Mouse (Mus musculus) large intestine, adult 2 months (tissue): ENCODE results near the gene Akap3. TPM values are rescaled to one million over a fixed set of nuclear protein-coding genes. Genes with fewer than 3 reads are reported as not detected.
A peak's percentile ranks its signal among the peaks of the same experiment; 100 is the strongest.

ENCODE experiments used
- DNase-seq: peaks from one replicate; pipeline ENCODE4 v3.0.0-alpha.2; 2012; ENCODE audit warnings: low read depth, low spot score
- WGBS: fragments of 180-500 bp; shearing (Covaris S2); methylation state at CpG from one replicate; pipeline ENCODE4 v1.1.7; 2018; 5-methylcytosine and 5-hydroxymethylcytosine counted together
- polyA plus RNA-seq: library from polyadenylated mRNA; depleted of rRNA; stranded (reverse); fragments of >200 nt; gene quantifications from 2 replicates; pipeline ENCODE4 v1.2.3, GENCODE M21; 2012; rRNA removed

Gene Akap3
- 0.07 TPM in 1 of 2 replicates, not detected in the other for polyA plus RNA-seq

DNA sequence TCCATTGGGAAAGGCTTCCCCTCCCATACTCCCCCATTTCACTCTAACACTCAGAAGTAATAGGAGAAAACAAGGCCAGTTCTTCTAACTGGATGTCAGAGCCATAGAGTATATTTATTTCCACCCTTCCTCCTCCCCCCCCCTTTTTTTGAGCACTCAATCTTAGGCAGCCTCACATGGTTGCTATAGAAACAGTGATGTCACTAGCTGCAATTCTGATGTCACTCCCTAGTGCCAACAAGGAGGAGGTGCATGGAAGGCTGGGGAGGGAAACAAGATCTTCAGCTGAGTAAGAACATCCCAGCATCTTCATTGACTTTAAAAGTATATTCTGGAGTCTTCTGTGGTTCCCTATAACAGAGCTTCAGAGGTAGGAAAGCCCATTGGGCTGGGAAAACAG is at the start of gene Akap3:
TSS of gene Akap3 (plus strand) at position 218 of the 400 bp plus-strand sequence.
- DNase-seq: no peak

DNA sequence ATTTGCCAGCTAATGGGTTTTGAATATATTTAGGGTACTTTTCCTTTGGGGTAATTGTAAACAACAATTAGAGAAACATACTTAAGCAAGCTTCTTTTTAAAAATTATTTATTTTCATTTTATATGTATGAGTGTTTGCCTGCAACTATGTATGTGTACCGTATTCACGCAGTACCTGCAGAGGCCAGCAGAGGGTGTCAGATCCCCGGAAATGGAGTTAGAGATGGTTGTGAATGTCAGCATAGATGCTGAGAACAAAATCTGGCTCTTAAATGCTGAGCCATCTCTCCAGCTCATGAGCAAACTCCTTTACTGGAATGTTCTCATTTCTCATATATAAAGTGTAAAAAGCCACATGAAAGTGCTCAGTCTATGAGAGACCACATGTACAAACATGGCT is 46.1 kb upstream of the Akap3 start:
- 84% methylated on average over 3 of the region's 3 CpGs for WGBS
- DNase-seq: no peak

DNA sequence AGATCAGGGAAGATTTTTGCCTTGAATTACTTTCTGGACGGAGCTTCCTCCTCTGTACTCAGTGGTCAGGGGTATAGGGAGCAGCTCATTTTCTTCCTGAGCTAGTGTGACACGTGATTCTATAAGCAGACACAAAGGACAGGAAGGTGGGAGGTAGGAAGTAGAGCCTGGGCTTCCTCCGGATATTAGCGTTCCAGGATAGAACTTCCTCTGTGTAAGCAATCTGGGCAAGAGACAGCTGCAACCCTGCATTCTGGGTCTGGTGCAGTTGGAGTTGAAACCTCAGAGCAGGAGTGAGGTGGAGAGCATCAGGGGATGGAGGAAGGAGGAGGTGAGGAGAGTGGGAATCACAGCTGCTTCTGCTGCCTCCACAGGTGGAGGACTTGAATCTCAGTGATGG is 44.8 kb upstream of the Akap3 start:
- no peak for DNase-seq
- 49% methylated on average over 4 of the region's 4 CpGs for WGBS

GRCm38 (mm10) chr6:126808561-126808960 is 44.3 kb upstream of the Akap3 start:
- 86% methylated on average over 8 of the region's 8 CpGs for WGBS
- DNase-seq: no peak

DNA sequence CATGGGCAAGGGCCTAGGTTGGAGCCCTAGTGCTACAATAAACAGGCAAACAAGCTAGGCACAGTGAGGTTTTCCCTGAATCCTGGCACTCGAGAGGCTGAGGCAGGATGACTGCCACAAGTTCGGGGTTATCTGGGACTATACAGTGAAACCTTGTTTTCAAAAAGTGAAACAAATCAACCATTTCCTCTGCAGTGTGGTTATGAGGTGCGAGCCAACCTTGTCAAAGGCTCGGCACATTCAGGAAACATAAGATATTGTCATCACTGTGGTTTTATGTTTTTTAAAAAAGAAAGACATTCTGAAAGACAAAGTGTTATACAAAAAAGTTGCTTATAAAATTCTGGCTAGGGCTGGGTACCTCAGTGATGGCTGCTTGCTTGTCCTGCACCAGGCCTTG is 41.4 kb upstream of the Akap3 start:
- WGBS: 76% methylated on average over 4 of the region's 4 CpGs
- no peak for DNase-seq

- 72% methylated on average over 6 of the region's 6 CpGs for WGBS
- no peak for DNase-seq
These were observed 37.6 kb upstream of the Akap3 start for GRCm38 (mm10) chr6:126815206-126815750.

DNA sequence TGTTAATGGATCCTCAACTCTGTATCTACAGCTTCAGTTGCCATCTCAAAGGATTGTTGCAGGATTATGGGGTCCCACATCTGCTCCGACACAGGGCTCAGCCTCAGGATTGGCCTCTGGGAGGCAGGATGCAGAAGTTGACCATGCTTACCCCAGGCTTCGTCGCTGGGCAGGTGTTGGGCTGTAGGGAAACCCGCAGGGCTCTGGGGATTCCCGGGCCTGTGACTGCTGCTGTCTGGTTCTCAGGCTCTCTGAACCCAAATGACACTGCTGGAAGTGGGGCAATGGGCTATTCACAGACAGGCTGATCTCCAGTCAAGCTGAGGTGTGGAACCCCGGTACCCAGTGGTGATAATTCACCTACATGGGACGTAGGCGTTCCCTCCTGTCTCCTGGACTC is 36.6 kb upstream of the Akap3 start:
- no peak for DNase-seq
- 89% methylated on average over 8 of the region's 8 CpGs for WGBS

DNA sequence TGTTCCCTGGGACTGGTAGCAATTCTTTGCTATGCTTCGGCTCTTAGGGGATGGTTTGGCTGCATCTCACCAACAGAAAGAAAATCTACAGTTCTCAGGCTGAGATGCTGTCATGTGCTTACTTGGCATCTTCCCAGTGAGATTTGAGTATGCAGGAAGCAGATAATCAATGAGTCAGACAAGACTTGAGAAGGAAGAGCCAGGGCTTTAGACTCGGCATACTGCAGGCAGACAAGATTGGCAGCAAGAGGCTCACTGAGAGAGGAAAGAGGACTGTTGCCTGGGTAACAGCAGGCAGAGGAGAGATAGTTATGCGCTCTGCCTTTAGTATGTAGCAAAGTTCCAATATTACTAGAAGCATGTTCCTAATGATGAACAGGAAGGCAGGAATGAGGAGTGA is 29.8 kb upstream of the Akap3 start:
- no peak for DNase-seq
- 82% methylated on average over 3 of the region's 3 CpGs for WGBS

GRCm38 (mm10) chr6:126836628-126837027 is 16.3 kb upstream of the Akap3 start:
- DNase-seq: no peak
- 78% methylated on average over 8 of the region's 8 CpGs for WGBS

DNA sequence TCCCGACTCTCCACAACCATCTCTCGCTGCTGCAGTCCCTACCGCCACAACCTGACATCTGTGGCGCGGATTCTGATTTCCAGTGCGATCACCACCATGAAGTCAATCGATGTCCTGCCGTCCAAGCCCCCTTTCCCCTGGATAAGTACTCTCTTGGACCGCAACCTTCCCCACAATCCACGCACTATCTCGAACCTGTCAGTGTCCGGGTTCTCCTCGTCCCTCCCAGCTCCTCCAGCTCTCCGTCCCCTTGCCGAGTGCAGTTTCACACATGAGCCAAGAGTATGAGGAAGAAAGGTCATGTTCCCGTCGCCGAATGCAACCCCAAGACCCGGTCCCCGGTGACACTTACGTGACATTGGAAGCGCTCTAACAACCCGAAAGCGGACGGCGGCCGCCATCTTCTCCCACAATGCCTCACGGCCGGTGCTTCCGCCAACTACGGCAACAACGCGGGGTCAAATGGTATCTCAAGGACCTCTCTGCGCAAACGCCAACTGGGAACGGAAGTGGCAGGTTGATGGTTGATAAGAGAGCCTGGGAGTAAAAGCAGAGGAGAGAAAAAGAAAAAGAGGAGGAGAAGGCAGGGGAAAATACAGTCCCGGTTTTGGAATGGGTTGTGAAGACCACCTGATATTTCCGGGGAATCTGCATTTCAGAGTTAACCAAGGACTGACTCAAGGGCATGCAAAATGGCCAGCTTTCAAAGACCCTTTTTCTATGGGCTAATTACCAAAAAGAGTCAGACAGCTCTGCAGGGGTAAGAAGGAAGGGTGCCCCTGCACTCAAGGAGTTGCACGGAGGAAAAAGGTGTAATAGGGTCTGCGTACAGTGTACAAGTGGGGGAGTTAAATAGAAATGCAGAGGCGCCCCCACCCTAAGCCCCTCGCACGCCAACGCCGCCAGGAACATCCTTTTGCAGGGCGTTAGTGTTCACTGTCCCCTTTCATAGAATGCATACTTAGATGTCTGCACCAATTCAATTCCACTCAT is 3.9 kb upstream of the Akap3 start, which contains the start of gene Ndufa9:
TSS of gene Ndufa9 (minus strand) at position 425 of the 993 bp plus-strand sequence.
- 5% methylated on average over 46 of the region's 46 CpGs for WGBS
- peak; percentile 70 for DNase-seq

GRCm38 (mm10) chr6:126877118-126877517 is 24.2 kb downstream of the Akap3 start:
- WGBS: 78% methylated on average over 8 of the region's 8 CpGs
- DNase-seq: no peak

DNA sequence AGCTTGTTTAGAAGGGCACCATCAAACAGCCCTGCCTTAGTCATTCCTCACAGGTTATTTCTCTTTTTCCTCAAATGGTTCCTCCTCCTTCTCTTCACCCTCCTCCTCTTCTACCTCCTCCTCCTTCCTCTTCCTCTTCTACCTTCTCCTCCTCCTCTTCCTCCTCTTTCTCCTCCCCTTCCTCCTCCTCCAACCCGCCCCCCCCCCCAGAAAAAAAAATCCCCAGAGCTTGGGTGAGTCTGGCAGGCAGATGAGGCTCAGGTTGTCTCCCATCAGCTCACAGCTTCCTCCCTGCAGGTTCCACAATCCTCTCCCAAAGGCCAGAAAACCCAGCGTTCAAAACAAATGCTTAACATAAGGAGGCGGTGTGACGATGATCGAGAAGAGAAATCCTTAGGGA is 54.5 kb downstream of the Akap3 start:
- 84% methylated on average over 4 of the region's 5 CpGs for WGBS
- DNase-seq: no peak

GRCm38 (mm10) chr6:126907876-126908275 is 55.0 kb downstream of the Akap3 start:
- DNase-seq: no peak
- 44% methylated on average over 3 of the region's 3 CpGs for WGBS

- no peak for DNase-seq
- 62% methylated on average over 4 of the region's 4 CpGs for WGBS
These were observed 57.8 kb downstream of the Akap3 start for GRCm38 (mm10) chr6:126910727-126911126.

DNA sequence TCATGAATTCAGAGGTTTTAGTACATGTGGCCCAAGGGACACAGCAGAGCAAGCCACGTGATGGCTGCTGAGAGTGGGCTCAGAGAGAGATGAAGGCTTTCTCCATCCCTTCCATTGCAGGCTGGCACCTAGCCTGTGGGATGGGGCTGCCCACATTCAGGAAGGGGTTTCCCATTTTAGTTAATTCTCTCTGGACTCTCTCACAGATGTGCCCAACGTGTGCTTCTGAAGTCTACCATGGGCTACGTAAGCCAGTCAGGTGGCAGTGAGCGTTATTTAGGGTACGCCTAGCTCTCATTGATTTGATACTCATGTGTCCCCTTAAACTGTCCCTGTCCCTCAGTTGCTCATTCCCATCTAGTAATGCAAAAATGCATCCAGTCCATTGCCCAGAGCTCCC is 62.0 kb downstream of the Akap3 start:
- no peak for DNase-seq
- WGBS: 78% methylated on average over 5 of the region's 5 CpGs

GRCm38 (mm10) chr6:126921111-126921881 is 68.4 kb downstream of the Akap3 start, which contains the start of gene Dyrk4:
Dyrk4 (minus strand) TSS chr6:126921839.
- peak; percentile 33 for DNase-seq
- WGBS: 7% methylated on average over 21 of the region's 21 CpGs
